Mouse (Mus musculus) hindbrain, embryonic 16.5 days (tissue): ENCODE measurements at regions not wholly inside any gene's neighbourhood (a gene's known extent, or its start where the extent isn't known, plus 50 kb on each side); places are given as distances from the start of the nearest gene placed in this dataset.

Source experiments
- ATAC-seq: fragments of 200-750 bp; cut with Nextera tagmentation; 2 replicates; pipeline ENCODE4 v1.8.0; 2017; ENCODE audit warnings: moderate TSS enrichment, moderate library complexity
- H3K27ac ChIP-seq: fragments of 300-500 bp; sonication (generic); 2 replicates; pipeline ENCODE4 v1.5.1; 2014; ENCODE audit warnings: low read depth, mild to moderate bottlenecking, control low read depth, low read length, moderate library complexity
- H3K27me3 ChIP-seq: fragments of 300-500 bp; sonication (generic); replicated peaks from 2 replicates; pipeline ENCODE4 v1.6.1; 2014; ENCODE audit warnings: low read length; ENCODE audit not compliant: control insufficient read depth, insufficient read depth
- H3K36me3 ChIP-seq: fragments of 300-500 bp; sonication (generic); 2 replicates; pipeline ENCODE4 v1.6.1; 2014; ENCODE audit warnings: mild to moderate bottlenecking, low read length, moderate library complexity, mixed read lengths; ENCODE audit not compliant: control insufficient read depth, insufficient read depth
- H3K4me1 ChIP-seq: fragments of 300-500 bp; sonication (generic); 2 replicates; pipeline ENCODE4 v1.6.1; 2014; ENCODE audit warnings: low read depth, low read length; ENCODE audit not compliant: control insufficient read depth, insufficient read depth
- H3K4me2 ChIP-seq: fragments of 300-500 bp; sonication (generic); 2 replicates; pipeline ENCODE4 v1.6.1; 2014; ENCODE audit warnings: mild to moderate bottlenecking, low read length, control low read depth, moderate library complexity
- H3K4me3 ChIP-seq: fragments of 300-500 bp; sonication (generic); 2 replicates; pipeline ENCODE4 v1.5.1; 2014; ENCODE audit warnings: mild to moderate bottlenecking, low read length, control low read depth, moderate library complexity
- H3K9ac ChIP-seq: fragments of 300-500 bp; sonication (generic); 2 replicates; pipeline ENCODE4 v1.6.1; 2014; ENCODE audit warnings: low read depth, mild to moderate bottlenecking, control low read depth, low read length, moderate library complexity
- H3K9me3 ChIP-seq: fragments of 300-500 bp; sonication (generic); 2 replicates; pipeline ENCODE4 v1.6.1; 2014; ENCODE audit warnings: mild to moderate bottlenecking, low read length, moderate library complexity; ENCODE audit not compliant: control insufficient read depth
- WGBS: fragments of 180-500 bp; shearing (Covaris S2); extraction: QIAGEN DNeasy Blood & Tissue Kit; methylation state at CpG from one replicate; pipeline ENCODE4 v1.1.7; 2014; 5-methylcytosine and 5-hydroxymethylcytosine counted together

GRCm38 (mm10) chr17:68975606-68976005, 99.9 kb upstream of the Epb41l3 start:
- ATAC-seq = no peak
- H3K27me3 ChIP-seq = no peaks in the 10 kb centered on the region
- no peaks in the 10 kb centered on the region for H3K4me1 ChIP-seq
- no peak overlapping the region for H3K9ac ChIP-seq
- no peaks in the 10 kb centered on the region for H3K9me3 ChIP-seq
- no peak overlapping the region for H3K27ac ChIP-seq
- H3K4me2 ChIP-seq = no peak overlapping the region
- H3K4me3 ChIP-seq = no peak overlapping the region
- no peaks in the 10 kb centered on the region for H3K36me3 ChIP-seq
- 63% methylated on average over 13 of the region's 13 CpGs for WGBS

DNA sequence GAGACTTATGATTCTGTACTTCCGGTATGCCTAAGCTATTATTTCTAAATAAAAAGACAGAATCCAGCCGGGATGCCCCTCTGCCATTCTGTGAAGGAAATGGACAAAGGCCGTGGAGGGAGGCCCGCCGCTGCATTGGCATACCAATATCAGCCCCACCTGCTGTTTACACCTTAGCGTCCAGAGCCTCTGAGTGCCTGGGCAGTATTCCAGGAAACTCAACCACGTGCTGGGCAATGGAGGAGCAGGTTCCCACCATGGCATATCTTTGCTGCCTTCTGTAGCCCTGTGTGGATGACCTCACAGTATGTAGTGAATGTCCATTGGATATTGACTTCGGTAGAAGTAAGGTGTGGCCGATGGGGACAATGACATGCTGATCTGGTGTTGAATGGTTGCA, 97.3 kb upstream of the Epb41l3 start:
- 79% methylated on average over 9 of the region's 9 CpGs for WGBS
- Histone ChIP-seq H3K4me1 (no peaks in the 10 kb centered on the region), H3K9ac (no peak overlapping the region), H3K27me3 (no peaks in the 10 kb centered on the region), H3K4me2 (no peak overlapping the region), H3K27ac (no peak overlapping the region), H3K36me3 (no peaks in the 10 kb centered on the region), H3K4me3 (no peak overlapping the region), H3K9me3 (no peaks in the 10 kb centered on the region)
- ATAC-seq = no peak

- Histone ChIP-seq H3K27me3 (no peaks in the 10 kb centered on the region), H3K4me1 (no peaks in the 10 kb centered on the region), H3K27ac (no peak overlapping the region), H3K4me2 (no peak overlapping the region), H3K9me3 (no peaks in the 10 kb centered on the region), H3K4me3 (no peak overlapping the region), H3K9ac (no peak overlapping the region), H3K36me3 (no peaks in the 10 kb centered on the region)
- 88% methylated on average over 11 of the region's 11 CpGs for WGBS
- ATAC-seq = no peak
Measured at GRCm38 (mm10) chr17:68981120-68981519, 94.4 kb upstream of the Epb41l3 start.

DNA sequence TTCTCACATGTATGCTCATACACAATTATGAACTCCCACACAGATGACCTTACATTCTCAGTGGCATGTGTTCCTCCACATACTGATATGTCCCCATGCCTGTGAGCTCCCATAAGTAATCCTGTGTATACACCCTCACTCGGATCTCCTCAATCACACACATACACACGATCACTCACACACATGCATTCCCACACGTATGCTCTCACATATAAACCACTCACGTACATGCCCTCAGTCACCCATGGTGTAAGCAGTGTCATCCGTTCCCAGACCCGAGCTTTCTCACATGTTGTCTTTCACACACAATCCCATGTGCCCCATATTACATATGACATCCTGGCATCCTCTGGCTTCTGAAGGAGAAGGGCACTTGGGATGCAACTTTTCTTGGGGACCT, 93.4 kb upstream of the Epb41l3 start:
- Histone ChIP-seq H3K27me3 (no peaks in the 10 kb centered on the region), H3K4me2 (no peak overlapping the region), H3K4me3 (no peak overlapping the region), H3K9me3 (no peaks in the 10 kb centered on the region), H3K9ac (no peak overlapping the region), H3K4me1 (no peaks in the 10 kb centered on the region), H3K36me3 (no peaks in the 10 kb centered on the region), H3K27ac (no peak overlapping the region)
- no peak for ATAC-seq
- 93% methylated on average over 6 of the region's 6 CpGs for WGBS

GRCm38 (mm10) chr17:68999913-69000312, 75.6 kb upstream of the Epb41l3 start:
- H3K27me3 ChIP-seq = no peaks in the 10 kb centered on the region
- H3K9ac ChIP-seq = no peak overlapping the region
- H3K9me3 ChIP-seq = no peaks in the 10 kb centered on the region
- no peak overlapping the region for H3K27ac ChIP-seq
- H3K4me2 ChIP-seq = no peak overlapping the region
- peak; percentile 61; the same call in 1 of the 2 replicates for ATAC-seq
- no peak overlapping the region for H3K4me3 ChIP-seq
- no peaks in the 10 kb centered on the region for H3K4me1 ChIP-seq
- no peaks in the 10 kb centered on the region for H3K36me3 ChIP-seq
- 80% methylated on average over 3 of the region's 3 CpGs for WGBS

DNA sequence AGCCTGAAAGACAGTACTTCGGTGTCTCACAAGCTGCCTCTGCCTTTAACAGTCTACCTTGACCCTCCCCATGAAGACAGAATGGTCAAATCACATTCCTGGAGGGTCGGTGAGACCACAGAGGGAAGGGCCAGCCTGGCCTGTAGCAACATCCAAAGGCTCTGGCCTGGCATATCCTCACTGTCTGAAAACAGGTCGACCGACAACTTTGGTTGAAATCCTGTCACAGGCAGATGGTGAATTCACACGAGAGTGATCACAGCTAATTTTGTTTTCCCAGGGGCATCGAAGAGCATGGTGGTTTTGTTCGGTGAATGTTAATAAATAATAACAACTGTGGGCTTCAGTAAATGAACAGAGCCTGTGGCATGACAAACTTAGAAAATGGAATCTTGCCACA, 71.4 kb upstream of the Epb41l3 start:
- no peaks in the 10 kb centered on the region for H3K36me3 ChIP-seq
- H3K9me3 ChIP-seq = no peaks in the 10 kb centered on the region
- H3K4me3 ChIP-seq = no peak overlapping the region
- no peaks in the 10 kb centered on the region for H3K4me1 ChIP-seq
- ATAC-seq = 0 out of 2 replicates have a peak, but pooled peaks have one; percentile 27
- no peaks in the 10 kb centered on the region for H3K27me3 ChIP-seq
- no peak overlapping the region for H3K27ac ChIP-seq
- no peak overlapping the region for H3K9ac ChIP-seq
- WGBS = 58% methylated on average over 7 of the region's 7 CpGs
- H3K4me2 ChIP-seq = no peak overlapping the region

DNA sequence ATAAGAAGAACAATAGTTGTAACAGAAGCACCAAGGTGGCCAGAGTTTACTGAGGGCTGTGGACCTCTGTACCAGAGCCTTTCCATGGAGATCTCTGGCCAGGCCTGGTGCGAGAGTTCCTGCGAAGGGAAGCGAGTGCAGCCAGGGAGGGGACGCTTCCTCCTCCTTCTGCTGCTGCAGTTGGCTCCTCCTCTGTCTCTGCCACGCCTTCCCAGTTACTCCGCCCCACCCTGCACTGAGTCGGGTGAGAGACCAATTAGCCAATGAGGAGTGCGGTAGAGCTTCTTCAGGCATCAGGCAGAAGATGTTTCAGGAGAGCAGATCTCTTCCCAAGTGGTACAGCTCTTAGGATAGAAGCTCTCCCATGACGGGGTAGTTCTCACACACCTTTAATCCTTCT, 69.2 kb upstream of the Epb41l3 start:
- no peaks in the 10 kb centered on the region for H3K4me1 ChIP-seq
- no peak overlapping the region for H3K4me3 ChIP-seq
- no peaks in the 10 kb centered on the region for H3K36me3 ChIP-seq
- H3K27ac ChIP-seq = no peak overlapping the region
- 38% methylated on average over 9 of the region's 9 CpGs for WGBS
- H3K9me3 ChIP-seq = no peaks in the 10 kb centered on the region
- no peak overlapping the region for H3K4me2 ChIP-seq
- H3K9ac ChIP-seq = no peak overlapping the region
- H3K27me3 ChIP-seq = no peaks in the 10 kb centered on the region
- no peak for ATAC-seq
